Mouse (Mus musculus): ENCODE data around the gene Hif3a. TPM values are rescaled to one million over a fixed set of nuclear protein-coding genes. Genes with fewer than 3 reads are reported as not detected.
A peak's percentile ranks its signal among the peaks of the same experiment; 100 is the strongest.

Gene Hif3a
- total RNA-seq, 2 experiments from 2014 or later, result 1.6 to 2.7 TPM

DNA sequence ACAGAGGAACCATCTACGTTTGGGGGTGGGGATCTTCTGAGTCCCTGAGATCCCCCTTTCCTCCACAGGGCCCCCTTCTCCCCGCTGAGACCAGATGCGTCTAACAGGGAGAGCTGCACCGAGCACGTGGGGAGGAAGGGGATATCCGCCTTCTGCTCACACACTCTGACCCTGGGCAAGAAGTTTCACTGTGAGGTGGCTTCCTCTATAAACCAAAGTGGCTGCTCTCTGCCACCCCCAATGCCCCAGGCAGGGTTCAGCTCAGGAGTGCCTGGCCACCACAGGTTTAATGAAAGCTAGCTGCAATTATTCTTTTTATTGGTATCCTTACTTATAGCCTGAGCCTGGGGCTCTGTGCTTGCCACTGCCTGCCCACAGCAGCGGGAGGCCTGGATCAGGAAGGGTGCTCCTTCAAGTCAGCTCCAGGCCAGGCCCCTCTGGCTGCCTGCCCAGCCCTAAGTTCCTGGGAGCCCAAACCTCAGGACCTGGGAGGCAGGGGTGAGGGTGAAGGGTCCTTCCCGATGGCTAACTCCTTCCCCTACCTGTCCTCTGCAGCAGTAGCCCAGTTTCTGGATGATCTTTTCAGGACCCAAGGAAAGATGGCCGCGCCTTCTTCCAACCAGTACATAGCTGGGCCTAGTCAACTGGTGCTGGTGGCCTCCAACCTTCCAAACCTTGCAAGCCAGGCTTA, 37.3 kb downstream of the Hif3a start:
- DNase-seq, result peak in 1 of 2 experiments; percentile 55

DNA sequence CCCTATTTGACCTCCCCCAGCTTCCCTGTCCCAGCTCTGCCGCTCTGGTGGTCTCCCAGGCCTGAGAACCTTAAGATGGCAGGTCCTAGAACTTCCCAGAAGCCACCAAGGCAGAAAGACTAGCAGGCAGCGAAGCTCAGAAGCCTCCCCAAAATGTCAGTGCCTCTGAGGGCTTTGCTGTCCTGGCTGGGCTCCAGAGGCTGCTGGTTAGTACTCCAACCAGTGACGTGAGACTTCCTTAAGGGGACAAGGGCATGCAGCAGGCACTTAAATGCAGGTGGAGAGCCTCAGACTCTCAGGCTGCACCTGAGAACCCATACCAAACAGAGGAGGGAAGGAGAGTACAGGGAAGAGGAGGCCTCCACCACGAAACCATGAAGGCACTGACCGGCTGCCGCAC, 38.1 kb downstream of the Hif3a start:
- DNase-seq, result peak; percentile 48 to 57

DNA sequence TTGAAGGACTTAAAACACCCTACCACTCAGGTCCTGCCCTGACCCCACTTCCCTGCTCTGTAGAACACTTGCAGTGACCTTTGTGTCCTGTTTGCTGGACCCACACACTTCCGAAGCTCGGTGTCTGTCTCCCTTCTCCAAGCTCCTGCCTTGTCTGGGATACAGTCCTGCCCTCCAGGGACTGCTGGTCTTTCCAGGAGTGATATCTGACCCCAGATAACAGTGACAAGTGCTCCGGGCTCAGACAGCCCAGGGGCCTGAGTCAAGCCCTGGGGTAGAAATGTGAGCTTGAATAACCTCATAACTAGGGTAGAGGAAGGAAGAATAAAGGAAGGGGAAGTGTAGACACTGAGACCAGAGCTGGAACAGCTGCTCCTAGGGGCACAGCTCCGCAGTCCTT, 38.5 kb downstream of the Hif3a start:
- no peak for DNase-seq

DNA sequence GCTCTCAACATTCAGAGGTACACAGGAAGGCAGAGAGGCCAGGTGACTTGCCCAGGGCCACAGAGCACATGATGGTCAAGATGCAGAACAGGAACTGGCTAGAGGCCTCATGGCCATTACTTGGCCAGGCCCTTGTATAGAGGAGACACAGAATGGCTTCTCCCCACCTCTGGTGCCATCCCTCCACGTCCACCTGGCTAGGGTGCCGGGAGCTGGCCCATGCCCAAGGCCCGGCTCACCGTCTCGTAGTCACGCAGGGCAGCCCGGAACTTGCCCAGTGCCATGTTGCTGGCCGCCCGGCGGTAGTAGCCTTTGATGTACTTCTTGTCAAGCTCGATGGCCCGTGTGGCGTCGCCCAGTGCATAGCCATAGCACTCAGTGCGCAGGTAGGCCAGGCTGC, 40.1 kb downstream of the Hif3a start:
- DNase-seq, result no peak

DNA sequence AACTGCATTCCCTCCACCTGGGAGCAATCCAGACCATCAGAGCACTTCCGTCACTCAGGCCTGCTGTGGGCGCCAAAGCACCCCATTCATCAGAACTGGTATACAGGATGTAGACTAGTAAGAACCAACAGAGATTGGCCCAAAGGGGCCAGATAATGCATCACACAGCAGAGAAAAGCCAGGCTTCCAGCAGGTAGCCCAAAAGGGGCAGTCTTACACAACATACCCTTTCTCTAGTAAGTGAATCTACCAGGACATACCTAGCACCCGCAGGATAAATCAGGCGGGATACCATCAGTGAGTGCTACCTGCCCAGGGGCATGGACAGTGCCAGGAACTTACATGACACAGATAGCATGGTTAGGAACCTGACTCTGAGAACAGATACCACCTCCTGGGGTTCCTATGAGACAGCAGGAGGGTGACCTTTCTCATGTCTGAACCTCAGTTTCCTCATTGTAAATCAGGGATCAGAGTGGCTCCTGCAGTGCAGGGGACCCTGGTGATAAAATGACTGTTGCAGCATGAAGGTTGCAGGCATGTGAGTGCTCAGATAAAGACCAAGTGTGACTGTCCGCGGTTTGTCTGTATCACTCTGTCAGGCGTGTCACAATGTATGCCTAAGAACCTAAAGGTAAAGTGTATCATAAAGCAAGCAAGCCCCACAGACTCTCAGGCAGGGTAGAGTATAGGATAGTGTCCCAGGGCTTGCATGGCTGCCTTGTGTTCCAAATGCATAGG, 42.6 kb downstream of the Hif3a start:
- no peak for DNase-seq

DNA sequence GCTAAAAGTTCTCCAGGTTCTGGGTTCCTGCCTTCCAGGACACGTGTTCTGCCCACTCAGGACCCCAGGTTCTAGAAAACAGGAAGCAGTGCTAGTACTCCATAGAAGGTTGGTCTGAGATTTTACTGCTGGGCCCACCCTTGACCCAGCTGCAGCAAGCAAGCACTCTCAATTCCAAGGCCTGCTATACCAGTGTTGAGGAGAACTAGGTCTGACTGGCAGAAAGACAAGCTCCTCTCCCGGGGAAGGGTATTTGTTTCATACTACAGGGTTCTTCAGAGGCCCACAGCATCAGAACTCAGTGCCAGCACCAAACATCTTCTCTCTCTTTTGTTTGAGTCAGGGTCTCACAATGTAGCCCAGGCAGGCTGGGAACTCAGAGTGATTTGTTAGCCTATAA, 44.3 kb downstream of the Hif3a start:
- no peak for DNase-seq

DNA sequence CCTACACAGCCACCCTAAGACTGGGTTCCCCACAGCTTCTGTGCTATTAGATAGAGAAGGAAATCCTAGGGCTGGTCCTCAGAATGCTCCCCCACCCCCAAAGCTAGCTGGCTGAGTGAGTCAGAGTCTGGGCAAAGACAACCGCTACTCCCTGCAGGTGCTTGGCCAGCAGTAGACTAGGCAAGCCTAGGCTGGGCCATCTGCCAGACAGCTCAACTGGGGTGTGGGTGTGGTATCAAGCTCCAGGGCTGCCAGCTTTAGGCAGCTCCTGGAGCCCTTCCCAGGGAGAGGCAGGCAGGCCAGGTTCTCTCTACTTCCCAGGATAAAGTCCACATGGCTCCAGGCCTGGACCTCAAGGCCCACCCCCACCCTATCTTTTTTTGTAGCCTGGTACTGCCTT, 45.2 kb downstream of the Hif3a start:
- DNase-seq, result peak; percentile 94 to 96

DNA sequence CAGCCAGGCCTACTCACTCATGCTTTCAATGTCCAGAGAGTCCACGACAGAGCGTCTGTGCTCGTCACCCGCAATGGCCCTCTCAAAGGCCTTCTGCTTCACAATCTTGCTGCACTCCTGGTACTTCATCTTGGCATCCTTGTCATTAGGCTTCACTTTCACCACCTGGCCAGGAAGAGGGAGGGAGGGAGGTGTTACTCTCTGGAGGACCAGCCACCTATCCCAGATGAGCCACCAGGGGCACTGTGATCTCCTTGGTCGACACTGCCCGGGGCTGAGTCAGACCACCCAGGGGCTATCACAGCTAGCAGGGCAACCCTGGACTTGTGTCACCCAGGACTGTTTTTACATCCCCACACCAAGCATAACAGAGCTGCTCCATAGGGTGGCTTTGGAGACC, 46.8 kb downstream of the Hif3a start:
- DNase-seq, result no peak

DNA sequence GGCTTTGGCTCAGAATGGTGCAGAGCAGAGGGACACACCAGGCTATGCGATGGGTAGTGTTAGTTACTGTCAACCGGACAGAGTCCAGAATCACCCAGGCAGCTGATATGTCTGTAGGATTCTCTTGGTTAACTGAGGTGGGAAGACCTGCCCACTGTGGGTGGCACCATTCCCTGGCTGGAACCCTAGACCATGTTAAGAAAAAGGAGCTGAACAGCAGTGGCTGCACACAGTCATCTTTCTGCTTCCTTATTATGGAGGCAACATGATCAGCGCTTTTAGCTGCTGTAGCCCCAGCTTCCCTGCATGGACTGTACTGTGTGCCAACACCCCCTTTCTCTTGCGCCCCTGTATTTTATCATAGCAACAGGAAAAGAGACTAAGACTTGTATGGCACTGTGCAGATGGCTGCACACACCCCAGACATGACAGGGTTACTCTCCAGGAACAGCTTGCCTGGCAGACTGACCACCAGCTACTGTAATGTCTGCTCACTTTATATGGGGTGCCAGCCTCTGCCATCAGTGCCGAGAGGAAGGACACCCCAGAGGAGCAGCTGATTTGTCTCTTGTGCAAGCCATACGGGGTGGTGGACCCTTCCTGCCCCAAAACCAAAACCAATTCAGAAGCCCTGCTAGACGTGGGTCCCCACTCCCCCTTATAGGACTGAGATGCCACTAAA, 50.2 kb downstream of the Hif3a start:
- DNase-seq, result no peak

DNA sequence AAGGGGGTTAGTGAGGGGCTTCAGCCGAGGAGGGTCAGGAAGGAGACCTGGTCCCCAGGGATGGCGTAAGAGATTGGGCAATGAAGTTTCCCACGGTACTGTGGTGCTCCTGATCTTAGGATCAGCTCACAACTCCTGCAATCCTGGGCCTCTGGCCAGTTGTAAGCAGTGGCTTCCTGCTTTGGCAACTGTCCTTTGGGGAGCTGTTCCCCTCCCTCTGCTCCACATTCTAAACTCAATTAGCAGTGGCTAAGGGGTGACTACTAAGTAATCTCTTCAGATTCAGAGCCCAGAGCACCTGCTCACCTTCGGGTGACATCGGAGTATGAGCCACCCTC, 52.2 kb downstream of the Hif3a start:
- DNase-seq, result no peak

DNA sequence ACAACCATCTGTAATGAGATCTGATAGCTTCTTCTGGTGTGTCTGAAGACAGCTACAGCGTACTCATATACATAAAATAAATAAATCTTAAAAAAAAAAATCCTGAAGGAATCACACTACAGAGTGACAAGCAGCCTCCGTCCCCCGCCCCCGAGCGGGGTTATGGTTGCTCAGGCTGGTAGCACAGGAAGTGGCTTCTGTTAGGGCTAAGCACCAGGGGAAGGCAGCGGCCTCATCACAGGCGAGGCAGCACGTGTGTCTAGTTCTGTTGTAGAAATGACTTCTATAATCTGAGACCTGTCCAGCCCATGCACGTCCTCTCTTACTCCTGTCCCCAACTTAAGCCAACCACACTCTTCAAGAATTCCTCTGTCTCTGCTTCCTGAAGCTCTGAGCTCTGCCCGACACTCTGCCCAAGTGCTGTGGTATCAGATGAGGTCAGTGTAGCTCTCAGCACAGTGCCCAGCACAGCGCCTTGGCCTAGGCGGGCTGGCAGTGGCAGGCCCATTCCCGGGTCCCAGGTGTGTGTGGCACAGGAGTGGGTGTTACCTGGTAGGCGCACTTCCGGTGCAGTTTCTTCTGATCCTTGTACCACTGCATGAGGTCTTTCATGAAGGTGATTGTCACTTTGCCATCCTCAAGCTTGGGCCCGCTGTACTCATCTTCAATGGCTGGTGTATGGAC, 52.8 kb downstream of the Hif3a start:
- no peak for DNase-seq

DNA sequence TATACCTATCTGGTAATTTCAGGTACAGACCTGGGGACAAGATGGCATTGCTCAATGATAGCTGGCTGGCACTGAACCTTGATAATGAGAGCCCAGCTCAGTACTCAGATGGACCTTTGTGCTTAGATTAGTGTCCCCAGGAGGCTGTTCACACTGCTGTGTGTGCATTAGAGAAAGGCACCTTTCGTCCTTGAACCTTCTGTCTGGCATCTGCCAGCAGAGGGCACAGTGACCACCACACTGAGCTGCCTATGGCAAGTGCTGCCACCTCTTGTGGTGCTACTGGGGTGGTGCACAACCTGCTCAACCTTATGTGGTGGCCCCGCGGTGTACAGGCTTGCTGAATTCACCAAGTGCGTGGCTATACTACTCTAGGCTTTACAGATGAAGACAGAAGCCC, 54.9 kb downstream of the Hif3a start:
- DNase-seq, result no peak

DNA sequence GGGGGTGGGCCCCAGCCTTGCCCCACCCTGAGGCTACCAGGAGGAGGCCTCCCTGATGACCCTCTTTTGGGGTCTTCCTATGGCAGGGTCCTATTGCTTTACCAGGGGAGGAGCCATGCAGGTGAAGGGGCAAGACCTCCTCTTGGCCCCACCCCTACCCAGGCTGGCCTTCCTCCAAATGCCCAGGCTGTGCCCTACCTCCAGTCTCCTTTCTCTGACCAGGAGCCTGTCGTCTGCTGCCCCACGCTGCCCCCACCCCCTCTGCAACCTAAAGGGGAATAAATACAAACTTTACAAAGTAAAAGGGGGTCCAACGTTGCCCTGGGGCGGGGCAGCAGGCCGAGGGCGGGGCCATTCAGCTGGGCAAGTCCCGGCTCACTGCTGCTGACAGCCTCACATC, 57.5 kb downstream of the Hif3a start:
- no peak for DNase-seq

DNA sequence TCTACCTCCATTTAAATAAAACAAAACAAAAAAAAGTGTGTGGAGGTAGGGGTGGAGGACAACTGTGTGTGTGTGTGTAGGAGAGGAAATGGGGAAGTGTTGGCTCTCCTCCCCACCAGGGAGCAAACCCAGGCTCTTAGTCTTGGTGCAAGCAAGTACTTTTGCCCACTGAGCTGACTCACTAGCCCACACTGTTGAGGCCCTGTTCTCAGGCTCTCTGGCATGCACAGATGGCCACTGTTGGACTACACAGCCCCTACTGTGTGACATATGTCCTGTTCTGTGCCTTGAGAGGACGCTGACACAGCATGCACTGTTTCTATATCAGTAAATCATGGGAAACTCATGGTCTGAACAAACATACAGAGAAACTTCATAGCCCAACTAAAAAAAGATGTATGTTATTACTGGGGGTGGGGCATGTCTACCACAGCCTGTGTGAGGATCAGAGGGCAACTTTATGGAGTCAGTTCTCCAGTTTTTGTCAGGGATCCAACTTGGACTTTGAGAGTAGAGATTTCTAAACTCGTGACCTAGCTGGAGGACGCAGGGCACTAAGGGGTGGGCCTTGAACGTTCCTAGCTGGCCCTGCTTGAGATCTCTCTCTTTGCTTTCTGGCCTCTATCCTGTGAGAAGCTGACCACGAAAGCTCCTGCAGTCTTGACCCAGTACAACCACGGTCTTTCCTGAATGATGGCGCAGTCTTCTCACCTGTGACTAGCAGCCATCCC, 58.8 kb downstream of the Hif3a start:
- peak in 1 of 2 experiments; percentile 39 for DNase-seq

DNA sequence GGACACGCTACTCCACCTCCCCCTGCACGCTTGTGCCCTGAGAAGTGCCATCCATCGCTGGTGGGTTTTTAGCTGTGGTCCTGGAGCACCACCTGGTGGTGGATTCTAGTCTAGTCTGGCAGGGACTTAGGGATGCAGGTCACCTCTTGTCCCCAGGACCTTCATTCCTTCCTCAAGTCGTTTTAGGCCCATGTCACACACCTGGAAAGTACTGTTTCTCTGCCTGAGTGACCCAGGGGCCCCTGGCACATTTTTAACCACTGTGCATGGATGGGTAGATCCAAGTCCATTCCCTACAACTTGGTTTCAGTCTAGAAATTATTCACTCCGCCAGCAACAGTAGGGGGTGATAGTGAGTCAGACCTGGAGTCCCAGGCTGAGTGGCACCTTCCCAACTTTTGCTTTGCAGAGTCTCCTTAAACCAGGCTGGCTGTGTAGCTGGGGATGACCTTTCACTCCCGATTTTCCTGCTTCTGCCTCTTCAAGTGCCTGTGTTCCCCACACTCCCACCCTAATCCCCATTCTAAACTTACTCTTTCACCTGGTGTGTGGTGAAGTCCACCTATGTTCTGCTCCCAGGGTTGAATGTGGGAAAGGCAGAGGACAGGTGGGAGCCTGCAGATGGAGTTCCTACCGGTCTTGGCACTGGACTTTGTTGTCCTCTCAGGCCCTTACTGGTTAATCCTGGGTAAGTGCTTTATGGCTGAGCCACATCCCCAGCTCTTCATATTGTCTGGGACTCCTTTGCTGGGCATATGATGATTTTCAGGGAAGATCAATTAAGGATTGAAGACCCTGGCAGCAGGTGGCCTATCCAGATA, 59.6 kb downstream of the Hif3a start:
- DNase-seq, result peak; percentile 80 to 87

DNA sequence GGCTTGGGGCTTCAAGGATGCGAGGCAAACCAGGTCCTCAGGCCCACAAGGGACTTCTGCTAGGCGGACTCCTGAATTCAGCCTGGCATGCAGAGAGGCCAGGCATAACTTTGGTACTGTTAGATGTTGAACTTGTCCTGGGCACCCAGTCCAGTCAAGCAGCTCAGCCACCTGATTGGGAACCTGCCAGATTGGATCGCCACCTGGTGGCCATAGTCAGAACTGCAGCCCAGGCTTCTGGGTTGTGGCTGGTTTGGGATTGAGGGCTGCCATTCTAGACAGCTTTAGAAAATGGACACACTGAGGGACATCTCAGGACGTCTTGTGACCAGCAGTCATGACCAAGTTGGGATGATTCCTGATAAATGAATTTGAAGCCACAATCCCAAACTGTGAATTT, 62.6 kb downstream of the Hif3a start:
- DNase-seq, result peak; percentile 86 to 87

DNA sequence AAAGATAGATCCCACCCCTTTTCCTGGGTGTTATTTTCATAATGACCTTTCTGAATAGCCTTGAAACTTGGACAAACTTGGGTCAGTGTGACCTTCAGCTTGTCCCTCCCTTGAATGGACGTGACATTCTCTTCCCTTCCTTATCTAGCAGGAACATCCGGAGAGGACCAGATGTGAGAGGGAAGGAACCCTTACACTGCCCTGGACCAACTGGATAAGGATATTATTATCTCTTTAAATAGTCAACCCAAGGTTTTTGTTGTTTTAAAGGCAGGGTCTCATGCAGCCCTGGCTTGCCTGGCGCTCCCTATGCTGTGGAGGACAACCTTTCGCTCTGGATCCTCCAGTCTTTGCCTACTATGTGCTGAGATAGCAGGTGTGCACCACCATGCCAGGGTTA, 63.0 kb downstream of the Hif3a start:
- DNase-seq, result peak in 1 of 2 experiments; percentile 35

DNA sequence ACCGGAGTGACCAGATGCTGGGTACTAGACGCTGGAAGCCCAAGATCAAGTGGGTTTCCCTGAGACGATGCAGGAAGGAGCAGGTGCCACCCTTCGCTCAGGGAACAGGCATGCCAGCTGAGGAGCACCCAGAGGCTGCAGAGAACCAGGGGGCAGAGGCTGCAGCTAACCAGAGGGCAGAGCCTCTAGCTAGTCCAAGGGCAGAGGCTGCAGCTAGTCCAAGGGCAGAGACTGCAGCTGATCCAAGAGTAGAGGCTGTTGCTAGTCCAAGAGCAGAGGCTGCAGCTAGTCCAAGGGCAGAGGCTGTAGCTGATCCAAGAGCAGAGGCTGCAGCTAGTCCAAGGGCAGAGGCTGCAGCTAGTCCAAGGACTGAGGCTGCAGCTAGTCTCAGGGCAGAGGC, 66.9 kb downstream of the Hif3a start:
- peak in 1 of 2 experiments; percentile 27 for DNase-seq

DNA sequence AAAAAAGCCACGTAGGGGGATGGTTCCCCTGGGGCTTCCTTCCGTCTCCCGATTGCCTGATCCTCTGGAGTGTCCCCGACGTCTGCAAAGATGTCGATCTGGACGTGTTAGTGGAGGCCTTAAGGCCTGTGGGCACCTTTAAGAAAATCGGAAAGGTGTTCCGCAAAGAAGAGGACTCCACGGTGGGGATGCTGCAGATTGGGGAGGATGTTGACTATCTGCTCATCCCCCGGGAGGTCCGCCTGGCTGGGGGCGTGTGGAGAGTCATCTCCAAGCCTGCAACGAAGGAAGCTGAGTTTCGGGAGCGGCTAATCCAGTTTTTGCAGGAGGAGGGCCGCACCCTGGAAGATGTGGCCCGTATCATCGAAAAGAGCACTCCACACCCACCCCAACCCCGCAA, 67.8 kb downstream of the Hif3a start:
- DNase-seq, result peak in 1 of 2 experiments; percentile 25

DNA sequence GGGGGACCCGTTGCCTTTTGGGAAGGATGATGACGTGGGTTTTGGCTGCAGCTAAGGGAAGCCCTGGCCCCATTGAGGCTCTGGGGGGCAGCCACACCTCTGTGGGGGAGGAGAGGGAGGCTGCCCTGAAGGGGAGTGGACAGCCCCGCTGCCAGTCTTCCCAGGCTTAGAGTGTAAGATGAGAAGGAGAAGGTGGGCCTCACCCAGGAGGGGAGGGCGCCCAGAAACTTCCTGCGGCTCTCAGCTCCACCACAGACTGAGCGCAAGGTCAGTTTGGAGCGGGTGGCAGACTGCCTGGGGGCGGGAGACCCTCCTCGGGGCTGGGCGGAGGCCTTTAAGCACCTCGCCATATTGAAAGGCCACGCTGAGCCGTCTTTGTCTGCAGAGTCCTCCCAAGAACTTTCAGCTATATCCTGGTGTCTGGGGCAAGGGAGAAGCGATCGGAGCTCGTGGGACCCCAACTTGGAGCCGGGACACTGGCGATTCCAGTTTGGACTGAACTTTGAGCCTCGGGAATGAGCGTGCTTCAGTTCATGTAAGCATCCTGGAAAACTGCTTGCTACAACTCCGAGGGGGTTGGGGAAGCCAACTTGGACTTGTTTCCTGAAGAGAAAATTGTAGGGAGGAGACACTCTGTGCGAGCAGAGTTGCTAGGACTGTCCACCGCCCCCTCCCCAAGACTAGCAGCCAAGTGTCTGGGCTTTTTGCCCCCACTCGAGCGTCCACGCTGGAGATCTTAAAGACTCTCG, 68.4 kb downstream of the Hif3a start:
- DNase-seq, result peak; percentile 91 to 94

DNA sequence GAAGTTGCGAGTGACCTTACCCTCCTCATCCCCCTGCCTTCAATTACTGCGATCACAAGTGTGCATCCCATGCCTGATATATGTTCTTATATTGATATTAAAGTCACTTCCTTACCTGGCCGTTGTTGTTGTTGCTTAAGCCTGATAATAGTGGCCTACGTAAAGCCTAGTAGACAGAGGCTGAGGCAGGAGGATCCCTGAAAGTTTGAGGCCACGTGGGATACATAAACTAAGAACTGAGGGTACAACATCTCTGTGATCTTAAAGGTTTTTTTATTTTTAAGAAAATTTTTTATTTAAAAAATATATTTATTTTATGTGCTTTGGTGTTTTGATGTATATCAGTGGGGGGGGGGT, 69.8 kb downstream of the Hif3a start, which contains the start of gene Ccdc8:
TSS of gene Ccdc8 (plus strand) at position 258 of the 357 bp plus-strand sequence.
- DNase-seq, result no peak

All from adrenal gland, postnatal 36 days (tissue).